Mouse (Mus musculus) kidney, postnatal 10 days (tissue): ENCODE data around the gene Cnksr1.

Experiments used
- DNase-seq: peaks from one replicate; pipeline ENCODE4 v3.0.0; 2021; ENCODE audit warnings: mixed read lengths

Gene Cnksr1

GRCm38 (mm10) chr4:134186268-134186667 is 51.9 kb downstream of the Cnksr1 start:
- no peak for DNase-seq

DNA sequence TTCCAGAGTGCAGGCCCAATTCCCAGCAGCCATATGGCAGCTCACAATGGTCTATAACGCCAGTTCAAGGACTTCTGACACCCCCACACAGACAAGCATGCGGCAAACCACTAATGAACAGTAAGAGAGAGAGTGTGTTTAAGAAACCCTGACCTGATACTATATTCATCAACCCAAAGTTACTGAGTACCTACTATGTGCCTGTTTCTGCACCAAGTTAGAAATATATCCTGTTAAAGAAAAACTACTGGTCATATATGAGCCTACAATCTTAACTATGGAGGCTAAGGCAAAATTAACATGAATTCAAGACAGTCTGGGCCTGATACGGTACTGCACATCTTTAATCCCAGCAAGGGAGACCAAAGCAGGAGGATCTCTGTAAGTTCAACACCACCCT is 52.6 kb downstream of the Cnksr1 start:
- no peak for DNase-seq

DNA sequence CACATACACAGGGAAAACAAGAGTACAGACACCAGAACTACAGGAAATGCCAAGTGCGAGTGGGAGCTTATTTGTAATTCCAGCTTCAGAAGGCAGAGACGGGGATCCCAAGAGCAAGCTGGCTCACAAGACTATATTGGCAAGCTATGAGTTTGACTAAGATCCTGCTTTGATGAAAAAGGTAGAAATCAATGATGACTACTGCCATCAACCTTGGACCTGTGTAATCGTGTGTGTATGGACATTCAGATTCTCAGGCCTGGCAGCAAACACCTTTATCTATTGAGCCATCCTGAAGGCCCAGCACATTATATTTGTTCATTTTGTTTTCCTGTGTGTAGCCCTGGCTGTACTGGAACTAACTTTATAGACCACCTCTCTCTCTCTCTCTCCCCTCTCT is 54.5 kb downstream of the Cnksr1 start:
- DNase-seq = no peak

- DNase-seq = no peak
Measured at GRCm38 (mm10) chr4:134181825-134182224, 56.4 kb downstream of the Cnksr1 start.

DNA sequence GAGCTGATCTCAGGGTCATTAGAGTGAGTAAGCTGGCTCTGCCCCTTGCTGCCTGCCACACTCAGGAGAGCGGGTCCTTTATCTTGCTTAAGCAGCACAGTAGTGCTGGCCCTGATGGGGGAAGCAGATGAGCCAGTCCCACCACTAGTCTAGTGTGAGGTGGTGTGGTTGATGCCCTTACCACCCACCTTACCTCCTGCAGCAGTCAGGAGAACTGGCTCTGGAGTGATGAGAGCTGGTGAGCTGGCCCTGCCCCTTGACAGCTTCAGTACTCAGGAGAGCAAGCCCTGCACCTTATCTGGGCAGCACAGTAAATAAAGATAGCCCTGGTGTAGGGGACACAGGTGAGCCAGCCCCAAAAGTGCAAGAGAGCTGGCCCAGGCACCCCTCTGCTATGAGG is 57.1 kb downstream of the Cnksr1 start:
- no peak for DNase-seq
